Mouse (Mus musculus) bone marrow macrophage, adult 2 months (primary cell): ENCODE measurements around the gene Atf6b. TPM values are rescaled to one million over a fixed set of nuclear protein-coding genes. Genes with fewer than 3 reads are reported as not detected.

Source experiments
- H3K27ac ChIP-seq: 2 replicates; pipeline ENCODE4 v1.5.1; 2012; ENCODE audit warnings: low read depth, low read length; ENCODE audit not compliant: insufficient read depth
- H3K4me1 ChIP-seq: 2 replicates; pipeline ENCODE4 v1.6.1; 2012; ENCODE audit warnings: low read length; ENCODE audit not compliant: control insufficient read depth, insufficient read depth
- H3K4me3 ChIP-seq: 2 replicates; pipeline ENCODE4 v1.5.1; 2012; ENCODE audit warnings: mild to moderate bottlenecking, low read length, moderate library complexity; ENCODE audit not compliant: insufficient read depth
- CTCF ChIP-seq: IDR thresholded peaks from 2 replicates; pipeline ENCODE4 v1.5.1; 2012; ENCODE audit warnings: low read depth, mild to moderate bottlenecking, low read length, moderate library complexity
- POLR2A ChIP-seq: IDR thresholded peaks from 2 replicates; pipeline ENCODE4 v1.6.1; 2012; ENCODE audit warnings: mild to moderate bottlenecking, low read depth, low read length, borderline replicate concordance
- polyA plus RNA-seq: library from polyadenylated mRNA; stranded (reverse); fragments of >200 nt; gene quantifications from 2 replicates; pipeline ENCODE4 v1.2.4, GENCODE M21; 2012; ENCODE audit not compliant: missing spikeins, insufficient read depth, insufficient read length

The Atf6b gene
- polyA plus RNA-seq, 1 experiment = 62.7 TPM

DNA sequence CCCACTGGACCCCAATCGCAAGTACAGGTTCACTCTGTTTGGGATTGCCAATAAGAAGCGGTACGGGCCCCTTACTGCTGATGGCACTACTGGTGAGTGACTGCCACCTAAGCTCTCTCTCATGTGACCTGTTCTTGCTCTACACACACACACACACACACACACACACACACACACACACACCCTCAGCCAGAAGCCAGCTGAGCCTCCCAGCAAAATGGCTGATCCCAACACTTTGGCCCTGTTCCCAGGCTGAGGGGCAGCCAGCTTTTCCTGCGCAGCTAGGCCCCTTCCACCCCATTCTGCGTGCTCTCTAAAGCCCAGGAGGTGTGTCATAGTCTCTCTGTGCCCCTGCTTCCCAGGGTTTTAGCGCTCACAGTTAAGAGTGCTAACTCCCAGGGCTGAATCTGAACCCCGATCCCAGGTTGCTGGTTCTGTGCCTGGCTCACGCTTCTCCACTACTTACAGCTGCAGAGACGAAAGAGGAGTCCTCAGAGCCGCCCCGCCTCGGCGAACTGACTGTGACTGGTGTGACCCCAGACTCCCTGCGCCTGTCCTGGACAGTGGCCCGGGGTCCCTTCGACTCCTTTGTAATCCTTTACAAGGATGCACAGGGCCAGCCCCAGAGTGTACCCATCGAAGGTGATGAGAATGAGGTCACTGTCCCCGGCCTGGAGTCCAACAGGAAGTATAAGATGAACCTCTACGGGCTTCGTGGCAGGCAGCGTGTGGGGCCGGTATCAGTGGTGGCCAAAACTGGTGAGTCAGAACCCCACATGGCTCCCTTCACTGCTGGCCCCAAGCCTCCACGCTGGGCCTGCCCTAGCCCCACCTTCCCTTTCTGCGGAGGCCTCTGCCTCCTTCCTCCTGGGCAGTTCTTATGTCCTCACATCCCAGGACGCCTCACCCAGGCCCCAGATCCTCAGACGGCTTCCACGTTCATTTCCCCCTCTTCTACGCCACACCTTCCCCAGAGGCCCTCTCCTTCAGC lies 38.5 kb downstream of the Atf6b start:
- no peak for TF ChIP-seq POLR2A
- no peak for TF ChIP-seq CTCF
- Histone ChIP-seq H3K4me1 (peaks cover 26% of the 10 kb centered on the region), H3K27ac (no peak overlapping the region), H3K4me3 (no peak overlapping the region)

DNA sequence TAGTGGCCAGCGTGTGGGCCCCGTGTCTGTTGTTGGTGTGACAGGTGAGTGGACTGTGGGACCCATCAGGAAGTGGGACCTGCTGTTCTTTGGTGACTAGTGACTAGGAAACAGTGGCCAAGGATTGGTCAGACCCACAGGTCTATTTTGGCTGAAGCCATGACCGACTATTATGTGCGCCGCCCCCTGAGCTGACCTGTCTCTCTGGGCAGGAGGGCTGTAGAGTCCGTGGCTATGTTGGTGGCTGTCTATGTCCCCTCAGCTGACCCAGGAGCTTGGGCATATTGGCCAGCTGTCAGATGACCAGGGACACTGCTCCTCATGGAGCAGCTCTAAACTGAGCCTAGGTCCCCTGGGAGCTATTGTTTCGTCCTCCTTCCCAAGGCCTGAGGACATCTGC lies 41.9 kb downstream of the Atf6b start:
- peaks cover 25% of the 10 kb centered on the region for H3K4me1 ChIP-seq
- TF ChIP-seq CTCF (no peak), POLR2A (no peak)
- H3K4me3 ChIP-seq = no peak overlapping the region
- no peak overlapping the region for H3K27ac ChIP-seq

DNA sequence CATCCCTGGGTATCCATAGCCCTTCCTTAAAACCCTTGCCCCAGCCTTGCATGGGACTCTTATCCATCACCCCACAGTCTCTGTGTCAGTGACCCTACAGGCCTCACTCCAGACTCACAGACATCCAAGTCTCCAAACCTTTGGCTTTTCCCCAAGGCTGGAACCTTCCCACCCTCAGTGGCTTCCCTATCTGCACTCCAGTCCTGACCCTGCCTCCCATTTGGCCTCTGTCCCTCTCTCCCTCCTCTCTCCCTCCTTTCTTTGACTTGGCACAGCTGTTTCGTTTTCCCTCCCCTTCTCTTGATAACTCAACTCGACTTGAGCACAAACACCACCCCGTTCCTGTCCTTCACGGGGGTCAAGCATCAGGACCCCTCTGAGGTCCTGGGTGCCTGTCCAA lies 43.5 kb downstream of the Atf6b start:
- TF ChIP-seq POLR2A (no peak), CTCF (no peak)
- Histone ChIP-seq H3K4me1 (peaks cover 9% of the 10 kb centered on the region), H3K4me3 (no peak overlapping the region), H3K27ac (no peak overlapping the region)

DNA sequence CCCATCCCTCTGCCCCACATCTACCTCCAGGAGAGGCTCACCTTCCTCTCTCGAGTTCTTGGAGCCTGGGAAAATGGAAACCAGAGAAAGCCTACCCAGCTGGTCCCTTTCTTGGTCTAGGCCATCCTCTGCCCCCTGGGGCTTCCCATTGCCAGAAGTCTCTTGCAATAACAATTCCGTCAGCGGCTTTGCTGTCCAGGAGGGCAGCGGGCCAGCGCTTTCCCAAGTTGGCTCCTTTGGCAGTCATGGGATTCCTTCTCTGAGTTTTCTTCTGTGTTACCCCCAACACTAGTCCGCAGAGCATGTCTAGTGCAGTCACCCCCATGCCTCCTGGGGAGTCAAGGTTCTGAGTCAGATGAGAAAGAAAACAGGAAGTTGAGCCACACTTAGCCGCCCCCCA lies 46.0 kb downstream of the Atf6b start:
- no peak overlapping the region for H3K27ac ChIP-seq
- TF ChIP-seq POLR2A (no peak), CTCF (no peak)

DNA sequence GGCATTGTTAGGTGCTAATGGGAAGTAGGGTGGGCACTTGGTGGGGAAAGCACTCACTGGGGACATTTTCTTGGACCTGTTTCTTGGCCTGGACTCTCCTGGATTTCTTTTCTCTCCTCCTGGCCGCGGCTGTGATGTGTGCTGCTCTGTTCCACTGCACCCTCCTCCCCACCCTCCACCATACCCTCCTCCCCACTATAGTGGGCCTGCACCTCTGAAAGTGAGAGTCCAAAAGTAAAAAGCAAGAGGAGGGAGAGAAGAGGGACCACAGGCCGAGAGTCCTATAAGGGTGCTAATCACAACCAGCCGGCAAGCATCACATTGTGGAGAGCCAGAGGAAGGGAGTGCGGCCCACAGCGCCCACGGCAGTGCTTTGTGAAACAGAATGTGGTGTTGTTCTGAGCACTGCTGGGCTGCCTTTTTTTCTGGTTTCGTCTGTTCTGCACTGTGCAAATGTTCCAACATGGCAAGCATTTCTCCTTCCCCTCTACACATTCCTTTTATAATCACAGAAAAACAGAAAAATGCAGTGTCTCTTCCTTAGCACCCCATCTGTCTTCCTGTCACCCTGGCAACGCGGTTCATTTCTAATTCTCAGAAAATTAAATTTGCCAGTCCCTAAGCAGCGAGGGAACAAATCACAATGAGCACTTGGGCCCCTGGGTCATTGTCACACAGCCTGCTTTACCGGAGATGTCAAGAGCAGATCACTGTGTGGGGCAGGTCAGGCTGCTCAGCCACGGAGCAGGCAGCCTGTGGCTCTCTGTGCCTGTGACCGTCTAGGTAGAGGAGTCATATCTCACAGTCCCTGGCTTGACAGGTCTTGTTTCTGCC lies 52.8 kb downstream of the Atf6b start:
- Histone ChIP-seq H3K4me1 (no peaks in the 10 kb centered on the region), H3K27ac (no peak overlapping the region), H3K4me3 (no peak overlapping the region)
- no peak for TF ChIP-seq CTCF
- no peak for TF ChIP-seq POLR2A

More for the DNA sequence above, 46.0 kb downstream of the Atf6b start:
- Histone ChIP-seq H3K4me1 (peaks cover 2% of the 10 kb centered on the region; the same call in 1 of the 2 replicates), H3K4me3 (no peak overlapping the region)

DNA sequence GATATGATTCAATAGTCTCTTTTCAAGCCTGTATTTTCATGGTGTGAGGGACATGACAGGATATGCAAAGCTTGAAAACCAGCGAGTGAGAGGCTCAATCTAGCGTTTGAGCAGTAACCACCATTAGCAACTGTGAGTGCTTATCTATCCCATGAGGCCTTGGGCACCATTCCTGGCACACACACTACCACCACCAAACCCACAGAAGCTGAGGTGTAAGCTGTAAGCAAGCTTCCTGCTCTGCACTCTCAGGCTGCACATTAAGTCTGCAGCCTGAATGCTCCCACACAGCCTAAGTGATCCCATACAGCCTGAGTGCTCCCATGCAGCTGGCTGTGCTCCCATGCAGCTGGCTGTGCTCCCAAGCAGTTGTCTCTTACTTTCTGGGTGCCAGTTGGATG lies 53.7 kb downstream of the Atf6b start:
- H3K4me3 ChIP-seq = no peak overlapping the region
- no peak overlapping the region for H3K27ac ChIP-seq
- TF ChIP-seq POLR2A (no peak), CTCF (no peak)
- H3K4me1 ChIP-seq = no peaks in the 10 kb centered on the region

Other genes with a start within 250 kb of the Atf6b start
- gene BC051142, start 248.3 kb upstream of the Atf6b start, polyA plus RNA-seq = 0.95 TPM in 1 of 2 replicates, not detected in the other
- not detected in 2 replicates for gene Btnl4, start 169.8 kb upstream of the Atf6b start, polyA plus RNA-seq
- not detected in 2 replicates for gene Btnl6, start 129.8 kb upstream of the Atf6b start, polyA plus RNA-seq
- 0.78 and 1.3 TPM in 2 replicates for gene Notch4, start 82.9 kb upstream of the Atf6b start, polyA plus RNA-seq
- 217 and 244 TPM in 2 replicates for gene Gpsm3, start 57.3 kb upstream of the Atf6b start, polyA plus RNA-seq
- gene Pbx2, start 55.9 kb upstream of the Atf6b start, polyA plus RNA-seq = 85.9 and 90.0 TPM in 2 replicates
- gene Ager, start 49.3 kb upstream of the Atf6b start, polyA plus RNA-seq = 1.3 and 2.2 TPM in 2 replicates
- 110 and 116 TPM in 2 replicates for gene Rnf5, start 43.5 kb upstream of the Atf6b start, polyA plus RNA-seq
- gene Agpat1, start 42.9 kb upstream of the Atf6b start, polyA plus RNA-seq = 93.0 and 101 TPM in 2 replicates
- 4.9 and 9.0 TPM in 2 replicates for gene Egfl8, start 31.2 kb upstream of the Atf6b start, polyA plus RNA-seq
- 101 and 118 TPM in 2 replicates for gene Ppt2, start 18.6 kb upstream of the Atf6b start, polyA plus RNA-seq
- gene Prrt1, start 17.6 kb upstream of the Atf6b start, polyA plus RNA-seq = 0.76 and 1.3 TPM in 2 replicates
- 22.4 and 22.9 TPM in 2 replicates for gene Fkbpl, start 2.4 kb upstream of the Atf6b start, polyA plus RNA-seq
- not detected in 2 replicates for gene Tnxb, start 23.4 kb downstream of the Atf6b start, polyA plus RNA-seq
- gene C4b, start 96.7 kb downstream of the Atf6b start, polyA plus RNA-seq = 0.75 and 2.2 TPM in 2 replicates
- gene Cyp21a1, start 157.4 kb downstream of the Atf6b start, polyA plus RNA-seq = not detected in 2 replicates
- 33.8 and 44.1 TPM in 2 replicates for gene Stk19, start 189.8 kb downstream of the Atf6b start, polyA plus RNA-seq
- gene Dxo, start 189.9 kb downstream of the Atf6b start, polyA plus RNA-seq = 30.8 and 38.9 TPM in 2 replicates
- 37.8 and 40.2 TPM in 2 replicates for gene Skiv2l, start 203.1 kb downstream of the Atf6b start, polyA plus RNA-seq
- 48.9 and 56.8 TPM in 2 replicates for gene Nelfe, start 203.2 kb downstream of the Atf6b start, polyA plus RNA-seq
- gene Cfb, start 215.4 kb downstream of the Atf6b start, polyA plus RNA-seq = 12.0 and 13.3 TPM in 2 replicates
- gene Zbtb12, start 232.3 kb downstream of the Atf6b start, polyA plus RNA-seq = 4.0 and 4.6 TPM in 2 replicates
- gene Gm20547, start 234.9 kb downstream of the Atf6b start, polyA plus RNA-seq = 0.27 TPM in 1 of 2 replicates, not detected in the other